Mouse (Mus musculus): ENCODE measurements around the gene Ip6k2.

DNA sequence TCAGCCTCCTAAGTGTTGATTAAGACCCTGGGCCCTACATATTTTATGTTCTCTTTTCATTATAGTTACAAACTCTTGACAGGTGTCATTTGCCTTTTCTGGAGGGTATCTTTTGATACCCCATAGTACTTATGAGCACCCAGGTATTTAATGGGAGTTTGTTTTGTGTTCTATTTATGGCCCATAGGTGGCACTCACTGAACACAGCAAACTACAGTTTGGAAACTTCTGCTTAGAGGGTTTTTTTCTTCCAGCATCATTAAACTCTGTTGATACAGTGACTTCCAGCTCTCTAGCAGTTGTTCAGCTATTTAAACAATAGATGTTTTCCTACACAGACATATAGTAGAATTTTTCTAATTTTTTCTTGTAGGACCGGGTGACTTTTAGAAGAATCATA is 43.5 kb upstream of the Ip6k2 start:
- TF ChIP-seq CTCF (IDR thresholded peaks at IDR 0.05 in 2 of 3, conservative IDR thresholded peaks at IDR 0.05 in 1 of 3; ENCODE audit: control insufficient read depth in 1 of 3, insufficient read depth in 1 of 3, low read depth in 2 of 3, low read length in 3 of 3, poor library complexity in 1 of 3, severe bottlenecking in 1 of 3) (peak in 1 of 3 experiments; percentile 46; a peak in 3 of 6 replicates), POLR2A (IDR thresholded peaks at IDR 0.05; ENCODE audit: control insufficient read depth in 1 of 2, insufficient read depth in 1 of 2, low read depth in 1 of 2, low read length in 2 of 2, poor library complexity in 1 of 2) (no peak), MYC (IDR thresholded peaks at IDR 0.05; ENCODE audit: low read depth, low read length) (no peak), GATA1 (IDR thresholded peaks at IDR 0.05; ENCODE audit: low read depth, low read length) (no peak), CHD2 (IDR thresholded peaks at IDR 0.05; ENCODE audit: low read length) (no peak), RCOR1 (IDR thresholded peaks at IDR 0.05; ENCODE audit: low read depth, low read length) (no peak), ZC3H11A (IDR thresholded peaks at IDR 0.05; ENCODE audit: low read depth, low read length) (no peak), USF2 (IDR thresholded peaks at IDR 0.05; ENCODE audit: borderline replicate concordance in 1 of 2, insufficient read depth in 1 of 2, low read depth in 1 of 2, low read length in 2 of 2) (no peak), MAZ (IDR thresholded peaks at IDR 0.05; ENCODE audit: low read depth, low read length) (no peak), TAL1 (IDR thresholded peaks at IDR 0.05; ENCODE audit: low read length) (no peak)
